Mouse (Mus musculus): ENCODE results near the gene Exosc6.
A peak's percentile ranks its signal among the peaks of the same experiment; 100 is the strongest.

GRCm38 (mm10) chr8:111027391-111027937 is 28.7 kb upstream of the Exosc6 start:
- TF ChIP-seq CTCF (IDR thresholded peaks at IDR 0.05; ENCODE audit: control insufficient read depth, insufficient read depth, low read length), result no peak
- TF ChIP-seq POLR2A (IDR thresholded peaks at IDR 0.05; ENCODE audit: borderline replicate concordance, control insufficient read depth, low read depth, low read length), result peak; percentile 55; the same call in 1 of the 2 replicates

All from bone marrow, adult 2 months (tissue).